Mouse (Mus musculus) CH12.LX (cell line): Measurements from ENCODE around the gene Rc3h1.

Experiments used
- CTCF ChIP-seq, 2 experiments: IDR thresholded peaks in 1 of 2; conservative IDR thresholded peaks in 1 of 2; 2 replicates each; pipeline ENCODE4 v1.5.1; 2011 to 2012; ENCODE audit warnings: low read depth in 2 of 2, low read length in 2 of 2, improper control_type of control experiment in 1 of 2, inconsistent platforms in 1 of 2, mild to moderate bottlenecking in 1 of 2, moderate library complexity in 1 of 2
- E2F4 ChIP-seq: IDR thresholded peaks from 2 replicates; pipeline ENCODE4 v1.6.1; 2011; ENCODE audit warnings: low read depth, low read length, improper control_type of control experiment; ENCODE audit not compliant: insufficient replicate concordance
- ETS1 ChIP-seq: conservative IDR thresholded peaks from 2 replicates; pipeline ENCODE4 v1.6.1; 2012; ENCODE audit warnings: low read depth, mild to moderate bottlenecking, inconsistent platforms, low read length, improper control_type of control experiment, moderate library complexity
- KAT2A ChIP-seq: IDR thresholded peaks from 2 replicates; pipeline ENCODE4 v1.6.1; 2012; ENCODE audit warnings: low read length, improper control_type of control experiment, inconsistent platforms; ENCODE audit not compliant: insufficient replicate concordance
- POLR2A ChIP-seq: IDR thresholded peaks from 2 replicates; pipeline ENCODE4 v1.6.1; 2011; ENCODE audit warnings: low read depth, mild to moderate bottlenecking, improper control_type of control experiment, low read length
- POLR2AphosphoS2 ChIP-seq: IDR thresholded peaks from 2 replicates; pipeline ENCODE4 v1.6.1; 2011; ENCODE audit warnings: low read depth, low read length, improper control_type of control experiment
- RCOR1 ChIP-seq: conservative IDR thresholded peaks from 2 replicates; pipeline ENCODE4 v1.6.1; 2012; ENCODE audit warnings: low read depth, mild to moderate bottlenecking, inconsistent platforms, low read length, improper control_type of control experiment
- USF1 ChIP-seq: IDR thresholded peaks from 2 replicates; pipeline ENCODE4 v1.6.1; 2014; ENCODE audit warnings: low read depth, mild to moderate bottlenecking, inconsistent platforms, low read length, improper control_type of control experiment
- ZC3H11A ChIP-seq: IDR thresholded peaks from 2 replicates; pipeline ENCODE4 v1.6.1; 2012; ENCODE audit warnings: low read depth, mild to moderate bottlenecking, inconsistent platforms, low read length, improper control_type of control experiment
- ZKSCAN1 ChIP-seq: IDR thresholded peaks from 2 replicates; pipeline ENCODE4 v1.6.1; 2012; ENCODE audit warnings: low read depth, inconsistent platforms, low read length, improper control_type of control experiment, borderline replicate concordance
- ZMIZ1 ChIP-seq: IDR thresholded peaks from 2 replicates; pipeline ENCODE4 v1.6.1; 2012; ENCODE audit warnings: low read depth, mild to moderate bottlenecking, inconsistent platforms, low read length, improper control_type of control experiment

GRCm38 (mm10) chr1:160986881-160987635 is 80.8 kb downstream of the Rc3h1 start:
- peak; percentile 62; the same call in 1 of the 2 replicates for TF ChIP-seq ZKSCAN1
- no peak for TF ChIP-seq USF1
- no peak for TF ChIP-seq POLR2A
- no peak for TF ChIP-seq CTCF (conservative IDR thresholded peaks at IDR 0.05 in 1 of 2, IDR thresholded peaks at IDR 0.05 in 1 of 2; ENCODE audit: low read depth in 2 of 2, low read length in 2 of 2)
- no peak for TF ChIP-seq E2F4
- no peak for TF ChIP-seq ZC3H11A
- no peak for TF ChIP-seq KAT2A
- no peak; the same call in 1 of the 2 replicates for TF ChIP-seq ETS1
- TF ChIP-seq ZMIZ1 = no peak
- no peak for TF ChIP-seq POLR2AphosphoS2
- no peak for TF ChIP-seq RCOR1
